Mouse (Mus musculus): ENCODE measurements at regions not wholly inside any gene's neighbourhood (a gene's known extent, or its start where the extent isn't known, plus 50 kb on each side); places are given as distances from the start of the nearest gene placed in this dataset.

DNA sequence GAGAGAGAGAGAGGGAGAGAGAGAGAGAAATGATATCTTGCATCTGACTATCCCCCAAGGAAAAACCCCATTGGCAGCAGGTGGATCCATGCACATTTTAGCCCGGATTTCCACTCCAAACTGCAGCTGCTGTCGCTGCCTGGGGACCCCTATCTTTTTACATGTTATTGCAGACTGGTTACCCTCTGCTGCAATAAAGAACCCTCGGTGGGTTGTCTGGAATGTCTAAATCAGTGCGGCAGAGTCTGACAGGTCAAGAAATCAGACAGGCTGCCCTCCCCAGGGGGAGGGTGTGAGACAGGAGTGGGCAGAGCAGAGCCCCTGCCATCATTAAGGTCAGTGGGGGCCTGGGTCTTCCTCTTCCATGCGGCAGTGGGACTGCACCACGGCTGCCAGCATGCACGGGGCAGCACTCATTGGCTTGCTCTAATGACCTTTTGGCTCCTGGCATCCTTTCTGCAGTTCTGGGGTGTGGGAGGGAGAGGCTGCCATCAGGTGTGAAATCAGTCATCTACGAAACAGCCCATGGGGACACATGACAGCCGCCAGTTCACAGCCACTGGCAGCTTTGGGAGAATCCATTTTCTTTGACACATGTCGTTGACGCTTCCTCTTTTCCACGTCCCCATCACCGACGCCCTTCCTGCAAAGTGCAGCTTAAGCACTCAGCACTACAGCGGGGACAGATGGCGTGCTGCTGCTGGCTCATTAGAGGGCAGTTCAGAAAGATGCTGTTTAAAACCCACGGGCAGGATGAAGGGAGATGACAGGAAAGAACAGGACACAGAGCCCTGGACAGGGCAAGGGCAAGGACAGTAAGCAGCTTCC is 256.8 kb upstream of the Sulf2 start:
- ATAC-seq (replicated peaks; ENCODE audit: low FRiP score, poor library complexity, severe bottlenecking), result no peak

DNA sequence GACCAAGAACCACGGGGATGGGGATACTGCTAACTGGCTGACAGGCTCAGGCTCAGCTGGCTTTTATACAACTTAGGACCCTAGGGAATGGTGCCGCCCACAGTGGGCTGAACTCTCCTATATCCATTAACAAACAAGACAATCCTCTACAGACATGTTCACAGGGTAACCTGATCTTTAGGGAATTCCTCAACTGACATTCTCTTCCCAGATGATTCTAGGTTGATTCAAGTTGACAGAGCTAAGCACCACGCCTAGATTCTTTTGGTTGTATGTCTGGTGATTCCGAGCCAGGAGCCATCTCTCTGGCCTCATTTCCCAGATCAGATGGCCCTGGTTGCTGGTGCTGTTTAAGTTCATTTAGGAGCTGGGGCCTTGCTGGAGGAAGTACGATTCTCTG is 253.9 kb upstream of the Sulf2 start:
- no peak for ATAC-seq (replicated peaks; ENCODE audit: low FRiP score, poor library complexity, severe bottlenecking)

DNA sequence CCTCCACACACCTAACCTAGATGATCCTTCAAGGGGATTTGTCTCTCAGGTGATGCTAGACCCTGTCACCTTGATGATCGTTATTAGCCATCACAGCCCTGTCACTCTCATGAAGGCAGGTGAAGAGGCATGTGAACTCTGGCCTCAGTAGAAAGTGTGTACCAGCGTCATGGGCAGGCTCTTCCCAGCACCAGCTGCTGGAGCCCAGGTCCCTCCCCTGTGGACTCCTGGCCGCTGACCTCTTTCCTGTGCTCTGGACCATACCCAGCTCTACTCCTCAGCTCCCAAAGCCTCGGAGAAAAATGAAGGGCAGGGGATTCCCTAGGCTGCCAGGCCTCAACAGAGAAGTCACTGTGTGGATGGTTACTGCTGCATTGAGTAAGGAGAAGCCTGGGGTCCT is 253.3 kb upstream of the Sulf2 start:
- ATAC-seq (replicated peaks; ENCODE audit: low FRiP score, poor library complexity, severe bottlenecking), result no peak

DNA sequence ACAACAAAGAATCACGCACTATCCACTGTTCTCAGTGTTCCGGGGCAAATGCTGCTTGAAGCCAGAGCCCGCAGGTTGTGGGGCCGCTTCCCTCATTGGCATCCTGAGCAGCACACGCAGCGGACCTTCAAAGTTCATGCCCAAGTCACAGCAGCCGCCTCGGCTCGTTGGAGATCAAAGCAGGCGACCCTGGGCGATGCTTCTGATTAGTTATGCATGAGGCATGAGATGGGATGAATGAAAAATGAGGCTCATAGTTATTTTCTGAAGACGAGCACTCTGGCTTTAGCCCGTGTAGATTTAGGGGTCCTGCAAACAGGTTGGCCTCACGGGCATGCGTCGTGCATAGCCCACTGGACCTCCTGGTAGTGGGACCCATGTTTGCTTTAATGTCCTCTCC is 252.5 kb upstream of the Sulf2 start:
- no peak for ATAC-seq (replicated peaks; ENCODE audit: low FRiP score, poor library complexity, severe bottlenecking)

DNA sequence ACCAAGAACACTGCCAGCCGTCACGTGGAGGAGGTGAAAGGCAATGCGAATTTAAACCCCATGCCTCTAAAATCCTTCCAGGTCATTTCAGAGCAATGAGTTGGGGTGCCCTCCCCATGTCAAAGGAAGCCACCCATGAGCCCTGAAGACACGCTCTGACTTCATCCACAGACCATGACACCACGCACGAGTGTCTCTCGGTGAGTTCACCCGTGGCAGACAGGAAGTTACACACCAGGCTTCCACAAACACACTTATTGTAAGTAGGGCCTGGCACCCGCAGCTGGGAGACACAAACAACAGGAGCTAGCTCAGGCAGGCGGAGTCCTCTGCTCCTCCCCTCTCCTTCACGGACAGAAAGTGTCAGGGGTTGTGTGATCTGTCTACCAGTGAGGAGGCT is 251.4 kb upstream of the Sulf2 start:
- no peak for ATAC-seq (replicated peaks; ENCODE audit: low FRiP score, poor library complexity, severe bottlenecking)

DNA sequence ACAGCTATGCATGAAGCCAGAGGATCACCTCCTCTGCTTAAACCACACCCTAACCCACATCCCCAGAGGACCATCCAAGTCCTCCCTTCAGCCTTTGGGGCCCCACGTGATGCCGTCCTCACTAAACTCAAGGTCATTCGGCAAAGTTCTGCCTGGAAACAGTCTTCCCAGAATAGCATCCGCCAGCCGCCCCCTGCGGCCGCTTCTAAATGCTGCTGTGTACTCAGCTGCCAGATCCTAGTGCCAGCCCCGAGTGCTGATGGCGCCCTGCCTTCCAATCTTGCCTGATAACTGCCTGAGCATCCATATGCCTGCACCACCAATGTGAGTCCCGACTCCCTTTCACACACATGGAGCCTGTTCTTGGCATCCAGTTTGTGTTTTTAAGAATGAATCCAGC is 247.9 kb upstream of the Sulf2 start:
- no peak for ATAC-seq (replicated peaks; ENCODE audit: low FRiP score, poor library complexity, severe bottlenecking)

DNA sequence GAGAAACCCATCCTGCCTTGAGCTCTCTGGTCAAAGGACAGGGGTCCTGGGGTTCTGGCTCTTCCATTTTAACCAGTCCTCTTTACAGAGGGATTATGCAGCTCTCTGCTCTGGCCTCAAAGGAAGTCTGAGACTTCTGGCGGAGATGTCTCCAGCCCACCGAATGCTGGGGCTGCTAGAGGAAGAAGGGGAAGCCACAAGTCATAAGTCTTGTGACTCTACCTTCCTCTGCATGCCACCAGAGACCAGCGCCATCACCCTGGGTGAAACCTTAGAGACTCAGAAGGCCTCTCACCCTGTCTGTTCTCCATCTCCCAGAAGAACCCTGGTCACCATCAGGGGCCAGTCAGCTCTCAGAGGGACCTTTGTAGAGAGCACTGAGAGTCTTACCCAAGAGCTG is 246.4 kb upstream of the Sulf2 start:
- no peak for ATAC-seq (replicated peaks; ENCODE audit: low FRiP score, poor library complexity, severe bottlenecking)

GRCm38 (mm10) chr2:166400304-166400703 is 244.8 kb upstream of the Sulf2 start:
- no peak for ATAC-seq (replicated peaks; ENCODE audit: low FRiP score, poor library complexity, severe bottlenecking)

DNA sequence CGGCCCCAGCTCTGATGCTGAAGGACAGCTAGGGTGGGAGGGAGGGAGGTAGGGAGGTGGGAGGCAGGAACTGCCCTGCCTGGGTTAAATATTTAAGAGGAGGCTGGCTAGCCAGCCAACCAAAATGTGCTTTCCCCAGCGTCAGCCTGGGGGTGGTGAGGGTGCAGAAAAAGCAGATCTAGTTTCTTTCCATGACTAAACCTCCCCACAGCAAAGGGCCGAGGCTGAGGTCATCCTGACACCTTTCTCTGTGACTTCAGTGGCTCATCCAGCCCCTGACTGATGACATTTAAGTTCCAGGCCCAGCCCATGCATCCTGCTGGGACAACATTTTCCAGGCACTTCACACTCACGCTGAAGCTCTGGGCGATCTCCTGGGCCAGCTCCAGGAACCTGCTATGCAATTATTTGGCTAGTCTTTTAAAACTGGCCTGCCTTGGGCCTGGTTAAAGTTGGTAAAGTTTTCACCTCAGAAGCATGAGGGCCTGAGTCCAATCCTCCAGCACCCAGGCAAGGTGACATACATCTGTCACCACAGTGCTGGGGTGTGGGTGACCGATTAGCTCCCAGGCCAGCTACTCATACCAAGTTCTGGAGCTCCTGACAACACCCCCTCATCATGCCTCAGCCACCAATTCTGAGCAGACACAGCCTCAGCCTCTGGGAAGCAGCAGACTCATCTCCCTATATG is 243.8 kb upstream of the Sulf2 start:
- no peak for ATAC-seq (replicated peaks; ENCODE audit: low FRiP score, poor library complexity, severe bottlenecking)

- no peak for ATAC-seq (replicated peaks; ENCODE audit: low FRiP score, poor library complexity, severe bottlenecking)
These were observed 243.3 kb upstream of the Sulf2 start for GRCm38 (mm10) chr2:166398774-166399139.

DNA sequence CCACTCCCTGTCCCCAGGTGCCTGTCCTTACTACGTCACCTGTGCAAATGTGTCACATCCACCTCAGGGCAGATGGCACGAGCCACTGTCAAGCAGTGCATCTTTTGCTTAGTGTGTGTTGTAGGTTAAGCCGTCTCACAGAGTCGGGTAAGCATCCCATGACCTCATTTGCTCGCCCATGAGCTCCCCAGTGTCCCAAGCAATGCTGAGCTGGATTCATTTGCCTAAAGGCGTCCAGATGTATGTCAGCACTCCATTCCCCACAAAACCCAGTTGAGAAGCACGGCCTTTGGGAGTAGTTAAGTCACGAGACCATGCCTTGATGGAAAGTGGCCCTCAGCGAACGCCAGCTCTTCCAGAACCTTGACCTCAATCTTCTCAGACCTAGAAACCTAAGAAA is 242.7 kb upstream of the Sulf2 start:
- no peak for ATAC-seq (replicated peaks; ENCODE audit: low FRiP score, poor library complexity, severe bottlenecking)

DNA sequence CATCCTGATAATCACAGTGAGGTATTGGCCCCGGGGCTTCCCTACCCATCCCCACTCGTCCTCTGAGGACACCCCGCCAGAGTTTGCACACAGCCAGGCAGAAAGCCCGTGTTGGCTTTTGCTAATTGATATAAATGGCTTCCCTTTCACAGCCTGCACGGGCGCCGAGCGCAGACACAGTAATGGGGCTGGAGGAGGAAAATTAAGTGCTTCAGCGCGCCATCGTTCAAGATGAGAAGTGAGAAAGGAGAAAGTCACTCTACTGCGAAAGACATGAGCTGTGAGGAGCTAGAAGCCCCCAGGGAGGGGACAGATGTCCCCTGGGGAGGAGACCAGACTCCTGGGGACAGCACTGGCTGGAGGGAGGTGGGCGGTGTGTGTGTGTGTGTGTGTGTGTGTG is 239.2 kb upstream of the Sulf2 start:
- ATAC-seq (replicated peaks; ENCODE audit: low FRiP score, poor library complexity, severe bottlenecking), result no peak

DNA sequence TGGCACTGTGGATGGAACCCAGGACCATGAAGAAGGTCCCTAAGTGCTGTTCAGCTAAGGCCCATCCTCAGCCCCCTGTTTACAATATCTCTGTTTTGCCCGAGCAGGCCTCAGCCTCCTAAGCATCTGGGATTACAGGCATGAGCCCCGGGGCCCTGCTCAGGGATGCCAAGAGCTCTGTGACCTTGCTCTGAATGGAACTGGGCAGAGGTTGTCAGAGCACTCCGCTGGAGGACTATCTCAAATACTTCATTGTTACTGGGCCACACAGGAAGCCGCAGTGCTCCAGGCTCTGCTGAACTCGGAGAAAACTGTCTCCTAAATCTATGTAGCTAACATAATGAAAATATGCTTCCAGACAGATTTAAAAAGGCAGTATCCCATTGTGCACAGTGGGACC is 235.7 kb upstream of the Sulf2 start:
- no peak for ATAC-seq (replicated peaks; ENCODE audit: low FRiP score, poor library complexity, severe bottlenecking)

DNA sequence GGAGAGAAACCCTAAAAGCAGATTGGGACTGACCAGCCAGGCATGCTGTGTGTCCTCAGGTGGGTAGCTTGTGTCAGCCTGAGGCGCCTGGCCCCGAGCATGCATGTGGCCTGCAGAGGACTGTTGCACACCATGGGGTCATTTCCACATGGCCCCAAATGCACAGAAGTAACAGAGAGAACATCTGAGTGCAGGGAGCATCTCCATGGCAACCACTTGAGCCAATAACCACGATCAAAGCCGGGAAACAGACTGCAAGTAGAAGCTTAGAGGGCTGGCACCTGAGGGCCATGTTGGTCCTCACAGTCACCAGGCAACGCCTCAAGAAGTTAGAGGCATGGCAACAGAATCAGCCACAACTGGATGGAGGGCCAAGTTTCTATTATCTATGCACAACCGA is 232.6 kb upstream of the Sulf2 start:
- ATAC-seq (replicated peaks; ENCODE audit: low FRiP score, poor library complexity, severe bottlenecking), result no peak

DNA sequence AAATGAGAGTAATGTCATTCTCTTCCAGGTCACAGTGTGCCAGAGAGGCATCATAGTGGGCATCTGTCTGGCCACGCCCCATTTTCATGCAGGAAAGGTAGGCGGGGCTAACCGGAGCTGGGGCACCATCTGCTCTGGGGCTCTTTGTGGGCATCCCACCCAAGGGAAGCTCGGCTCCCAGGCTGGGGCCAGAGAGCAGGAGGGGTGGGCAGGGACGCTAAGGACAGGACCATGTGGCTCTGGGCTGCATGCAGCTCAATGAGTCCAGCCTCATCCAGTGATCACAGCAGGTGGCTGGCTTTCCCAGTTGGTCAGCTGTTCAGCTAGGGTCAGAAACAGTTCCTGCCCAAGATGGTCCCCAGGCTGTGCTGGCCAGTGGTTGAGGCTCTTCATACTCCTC is 231.4 kb upstream of the Sulf2 start:
- ATAC-seq (replicated peaks; ENCODE audit: low FRiP score, poor library complexity, severe bottlenecking), result no peak

DNA sequence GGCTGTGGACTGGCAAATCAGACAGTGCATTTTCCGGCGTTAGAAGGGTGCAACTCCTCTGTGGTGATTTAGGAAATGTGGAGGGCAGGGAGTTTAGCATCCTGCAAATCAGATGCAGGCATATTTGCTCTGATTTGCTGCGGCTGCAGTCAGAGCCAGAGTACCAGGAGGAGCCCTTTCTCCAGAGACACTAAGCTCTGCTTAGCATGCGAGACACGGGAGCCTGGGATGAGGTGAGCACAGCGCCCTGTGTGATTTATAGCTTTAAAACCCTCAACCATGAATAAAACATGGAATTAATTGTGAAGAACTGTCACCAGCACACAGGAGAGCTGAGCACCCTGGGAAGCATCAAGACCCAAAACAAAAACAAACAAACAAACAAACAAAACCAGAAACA is 229.1 kb upstream of the Sulf2 start:
- no peak for ATAC-seq (replicated peaks; ENCODE audit: low FRiP score, poor library complexity, severe bottlenecking)

GRCm38 (mm10) chr2:166383356-166383755 is 227.9 kb upstream of the Sulf2 start:
- no peak for ATAC-seq (replicated peaks; ENCODE audit: low FRiP score, poor library complexity, severe bottlenecking)

DNA sequence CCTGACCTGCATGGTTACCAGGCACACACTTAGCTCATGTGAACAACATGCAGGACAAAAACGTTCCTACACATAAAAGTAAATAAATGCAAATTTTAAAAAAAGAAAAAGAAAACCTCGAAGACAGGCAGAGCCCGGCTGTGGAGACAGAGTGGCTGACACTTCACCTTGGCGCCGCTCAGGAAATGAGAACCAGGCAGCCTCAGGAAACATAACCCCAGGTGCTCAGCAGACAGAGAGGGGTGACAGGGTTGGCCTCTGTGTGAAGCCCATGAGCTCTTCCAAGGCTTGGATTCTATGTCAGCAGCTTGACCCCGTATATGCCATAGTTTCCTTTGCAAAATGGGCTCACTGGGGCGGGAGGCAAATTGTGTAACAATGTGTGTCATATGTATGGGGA is 226.7 kb upstream of the Sulf2 start:
- no peak for ATAC-seq (replicated peaks; ENCODE audit: low FRiP score, poor library complexity, severe bottlenecking)

DNA sequence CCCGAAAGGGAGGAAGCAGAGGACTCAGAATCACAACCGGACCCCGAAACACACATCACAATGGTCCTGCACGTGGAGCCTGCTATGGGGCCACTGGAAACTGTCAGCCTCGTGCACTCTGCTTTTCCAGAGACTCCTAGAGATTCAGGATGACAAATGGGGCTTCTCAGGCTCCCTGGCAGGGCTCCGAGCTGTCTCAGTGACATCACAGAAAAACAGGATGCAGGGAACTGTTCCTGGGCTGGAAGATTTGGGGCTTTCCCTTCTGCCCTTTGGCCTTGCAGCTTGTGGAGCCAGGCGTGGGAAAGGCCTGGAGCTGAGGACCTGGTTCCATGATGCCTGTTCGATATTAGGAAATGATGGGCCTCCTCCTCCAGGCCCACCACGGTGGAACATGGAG is 225.4 kb upstream of the Sulf2 start:
- ATAC-seq (replicated peaks; ENCODE audit: low FRiP score, poor library complexity, severe bottlenecking), result no peak

GRCm38 (mm10) chr2:166378325-166378724 is 222.9 kb upstream of the Sulf2 start:
- ATAC-seq (replicated peaks; ENCODE audit: low FRiP score, poor library complexity, severe bottlenecking), result no peak

GRCm38 (mm10) chr2:166377329-166377728 is 221.9 kb upstream of the Sulf2 start:
- ATAC-seq (replicated peaks; ENCODE audit: low FRiP score, poor library complexity, severe bottlenecking), result no peak

GRCm38 (mm10) chr2:166375639-166376038 is 220.2 kb upstream of the Sulf2 start:
- ATAC-seq (replicated peaks; ENCODE audit: low FRiP score, poor library complexity, severe bottlenecking), result no peak
